Mouse (Mus musculus) left cerebral cortex, adult 6 months (tissue): ENCODE data around the gene 1300017J02Rik. TPM values are rescaled to one million over a fixed set of nuclear protein-coding genes. Genes with fewer than 3 reads are reported as not detected.

ENCODE experiments used
- long read RNA-seq, 2 experiments: library from polyadenylated mRNA; unstranded; transcript quantifications; one replicate each; pipeline ENCODE4 v2.0.0; 2019 to 2020
- polyA plus RNA-seq: library from polyadenylated mRNA; unstranded; fragments of <200 nt; fragmentation: Nextera tagmentation; gene quantifications from 2 replicates; pipeline ENCODE4 v1.2.3, GENCODE M21; 2021

Gene 1300017J02Rik
- polyA plus RNA-seq, result 0.21 TPM in 1 of 2 replicates, not detected in the other
- long read RNA-seq, experiment 1, partial matches to known transcripts, result 0 of 3 reads
- long read RNA-seq, experiment 1, other reads (novel, unspliced or antisense), result 3 of 3 reads
- long read RNA-seq, experiment 2, result 0 reads

GRCm38 (mm10) chr9:103304927-103305326 is at the start of gene 1300017J02Rik, which contains the start of gene Topbp1:
Gene 1300017J02Rik, minus strand, starts transcription at chr9:103305082.
Gene Topbp1, plus strand, starts transcription at chr9:103305215.

GRCm38 (mm10) chr9:103230151-103230951 is 74.5 kb downstream of the 1300017J02Rik start, which contains the start of the genes Gm20425 and Trf:
Gene Gm20425, minus strand, starts transcription at chr9:103230307.
Gene Trf, minus strand, starts transcription at chr9:103230444.

GRCm38 (mm10) chr9:103201561-103202260 is 103.2 kb downstream of the 1300017J02Rik start, which contains the start of gene Srprb:
Gene Srprb, minus strand, starts transcription at chr9:103202137.

Other genes with a start within 250 kb of the 1300017J02Rik start
- 121 and 131 TPM in 2 replicates for gene Rab6b, start 193.3 kb downstream of the 1300017J02Rik start, polyA plus RNA-seq
- 24.5 and 30.3 TPM in 2 replicates for gene Srprb, start 102.9 kb downstream of the 1300017J02Rik start, polyA plus RNA-seq
- gene Gm20425, start 74.8 kb downstream of the 1300017J02Rik start, polyA plus RNA-seq, result 1.5 TPM in 1 of 2 replicates, not detected in the other
- gene Trf, start 74.6 kb downstream of the 1300017J02Rik start, polyA plus RNA-seq, result 508 and 688 TPM in 2 replicates
- gene Topbp1, start 133 bp upstream of the 1300017J02Rik start, polyA plus RNA-seq, result 1.6 and 3.4 TPM in 2 replicates
- gene Cdv3, start 60.8 kb upstream of the 1300017J02Rik start, polyA plus RNA-seq, result 43.2 and 52.8 TPM in 2 replicates
- 5.2 and 5.5 TPM in 2 replicates for gene Bfsp2, start 175.3 kb upstream of the 1300017J02Rik start, polyA plus RNA-seq